ENCODE assay signal across 7 mouse cellular contexts in genomic region chr10:96236031-96236430, GRCm38 (mm10).
DNase-seq lines count a peak whose midpoint lies in the region; ATAC-seq and TF ChIP-seq lines count a peak whose summit lies in the region.
"Not testable (repeated sequence)": the region's sequence is repeated elsewhere in the genome, so short reads cannot be mapped to it uniquely, and the experiment has no call there.

No protein-coding gene starts in this region.

- H3K4me3 ChIP-seq in kidney, embryonic 16.5 days (ENCODE audit: low read length); myocyte: not testable (repeated sequence)

- not testable (repeated sequence) for H3K79me2 ChIP-seq in myocyte (ENCODE audit: control insufficient read depth, insufficient read depth)

- H3K4me2 ChIP-seq in kidney, embryonic 16.5 days (replicated peaks; ENCODE audit: low read depth, low read length); myocyte (ENCODE audit: low read depth): not testable (repeated sequence)

- ATAC-seq in kidney, embryonic 16.5 days (ENCODE audit: low FRiP score, low TSS enrichment) = peak; percentile 50; the same call in 1 of the 2 replicates

- 81% methylated on average over 4 of the region's 4 CpGs for WGBS in kidney, embryonic 16.5 days

- H3K9me3 ChIP-seq in kidney, embryonic 16.5 days (ENCODE audit: low read length) = not testable (repeated sequence)

- not testable (repeated sequence) for H3ac ChIP-seq in myocyte (ENCODE audit: control insufficient read depth, insufficient read length)

- H3K27ac ChIP-seq in kidney, embryonic 16.5 days (ENCODE audit: low read length) = not testable (repeated sequence)

- H3K9ac ChIP-seq in kidney, embryonic 16.5 days (replicated peaks; ENCODE audit: low read length) = not testable (repeated sequence)

- peak; percentile 74 for DNase-seq in 3T3-L1 (ENCODE audit: low read depth, low spot score)
- DNase-seq in NIH3T3 (ENCODE audit: low read depth) = peak; percentile 72
- DNase-seq in ZHBTc4 (ENCODE audit: low read depth, low spot score) = peak; percentile 39
- DNase-seq in embryo, embryonic 10.5 days (ENCODE audit: low spot score) = peak; percentile 18
- DNase-seq in liver = peak; percentile 10

- not testable (repeated sequence) for H3K4me1 ChIP-seq in kidney, embryonic 16.5 days (ENCODE audit: insufficient read depth, low read length)

- TF ChIP-seq POLR2A in myocyte (IDR thresholded peaks at IDR 0.05; ENCODE audit: insufficient read length, low read depth) = not testable (repeated sequence)

- H3K27me3 ChIP-seq in kidney, embryonic 16.5 days (ENCODE audit: insufficient read depth, low read length); myocyte (ENCODE audit: control insufficient read depth, insufficient read depth, insufficient read length): not testable (repeated sequence)

- not testable (repeated sequence) for H3K36me3 ChIP-seq in kidney, embryonic 16.5 days (ENCODE audit: insufficient read depth, low read length); myocyte (ENCODE audit: control insufficient read depth, insufficient read depth)

TF ChIP-seq in myocyte, 11 proteins besides CTCF, POLR2A, EP300 and RAD21:
- TF ChIP-seq SRF (IDR thresholded peaks at IDR 0.05; ENCODE audit: control insufficient read depth, insufficient read length, low read depth) = peak; percentile 14

Comparison
In these comparisons a context has a peak if more than half of its experiments do, and no peak if none do; other contexts are left out.
1. DNase-seq: peak in every context shown above with its lines; median percentile 74 in 3T3-L1; 72 in NIH3T3; 39 in ZHBTc4; 18 in embryo, embryonic 10.5 days; 10 in liver.